Mouse (Mus musculus) kidney, postnatal 36 days (tissue): ENCODE measurements around the gene Rab11fip3.

Experiments
- DNase-seq, 2 experiments: peaks; one replicate each; pipeline ENCODE4 v3.0.0; 2021 to 2022; ENCODE audit warnings: mixed read lengths in 2 of 2

Gene Rab11fip3

DNA sequence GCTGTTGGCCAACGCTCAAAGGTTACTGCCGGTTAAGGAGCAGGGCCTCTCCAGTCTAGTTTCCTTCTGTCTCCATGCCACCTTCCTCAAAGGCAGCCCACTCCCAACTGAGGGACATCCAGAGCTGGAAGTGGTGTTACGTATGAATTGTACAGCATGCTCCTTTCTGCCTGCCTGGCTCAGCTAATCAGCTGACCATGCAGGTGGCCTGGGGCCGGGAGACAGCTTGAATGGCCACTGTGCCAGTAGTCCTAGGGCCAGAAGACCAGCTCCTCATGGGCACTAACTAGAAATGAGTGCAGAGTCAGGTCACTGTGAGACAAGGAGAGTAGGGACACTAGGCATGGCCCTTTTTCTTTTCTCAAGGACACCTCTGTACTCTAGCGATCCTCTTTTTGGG lies 116.2 kb downstream of the Rab11fip3 start:
- DNase-seq, result no peak

DNA sequence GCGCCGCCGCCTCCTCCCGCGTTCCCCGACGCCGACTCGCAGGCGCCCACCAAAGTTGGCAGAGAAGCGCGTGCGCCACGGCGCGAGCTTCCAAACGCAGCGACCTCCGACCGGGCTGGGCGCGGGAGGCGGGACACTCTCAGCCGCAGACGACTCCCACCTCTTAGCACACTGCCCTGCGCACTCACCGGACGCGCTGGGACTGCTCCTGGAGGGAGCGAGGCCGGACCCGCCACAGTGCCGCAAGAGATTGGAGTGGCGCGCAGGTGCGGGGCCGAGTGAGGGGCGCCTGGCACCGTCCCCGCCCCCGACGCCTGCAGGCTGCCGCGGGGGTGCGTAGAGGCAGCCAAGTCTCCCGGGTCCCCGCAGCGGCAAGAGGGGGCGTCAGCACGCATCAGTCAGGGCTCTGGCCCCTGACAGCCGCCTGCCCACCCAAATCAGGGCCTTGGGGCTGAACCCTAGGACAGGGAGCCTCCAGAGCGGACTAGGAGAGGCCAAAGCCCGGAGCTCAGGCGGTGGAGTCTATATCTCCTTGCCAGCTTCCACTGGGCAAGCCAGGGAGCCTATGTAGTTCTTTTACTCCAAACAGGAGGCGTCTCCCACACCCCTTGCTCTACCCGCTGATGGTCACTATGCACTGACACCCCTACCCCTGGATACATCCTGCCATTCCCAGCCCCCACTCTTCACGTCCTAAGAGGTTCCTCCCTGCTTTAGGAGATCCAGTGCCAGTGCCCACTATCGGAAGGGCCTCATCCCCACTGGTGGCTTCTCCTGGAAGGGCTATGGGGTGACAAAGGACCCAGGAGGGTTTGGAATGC lies 117.3 kb downstream of the Rab11fip3 start, which contains the start of gene A930017K11Rik:
TSS of gene A930017K11Rik (minus strand) at position 763 of the 821 bp plus-strand sequence.
- peak; percentile 38 to 65 for DNase-seq

GRCm38 (mm10) chr17:25951225-25951802 lies 118.0 kb downstream of the Rab11fip3 start:
- DNase-seq, result peak in 1 of 2 experiments; percentile 30

DNA sequence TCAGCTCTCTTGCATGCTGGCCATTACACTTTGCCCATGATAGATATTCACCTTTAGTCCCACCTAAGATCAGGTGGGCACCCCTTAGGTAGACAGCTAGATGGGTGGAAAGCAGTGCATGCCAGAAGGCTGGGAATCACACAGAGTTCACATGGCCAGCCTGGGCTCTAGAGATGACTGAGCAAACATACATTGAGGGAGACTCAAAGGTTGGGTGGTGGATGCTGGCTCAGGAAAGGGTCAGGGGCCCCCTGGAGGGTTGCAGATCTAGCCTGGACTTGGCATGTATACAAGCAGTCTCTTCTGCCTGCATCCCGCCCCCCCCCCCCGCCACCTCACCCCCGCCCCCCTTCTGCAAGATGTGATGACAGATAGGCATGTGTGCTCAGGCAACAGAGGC lies 118.6 kb downstream of the Rab11fip3 start:
- DNase-seq, result no peak

DNA sequence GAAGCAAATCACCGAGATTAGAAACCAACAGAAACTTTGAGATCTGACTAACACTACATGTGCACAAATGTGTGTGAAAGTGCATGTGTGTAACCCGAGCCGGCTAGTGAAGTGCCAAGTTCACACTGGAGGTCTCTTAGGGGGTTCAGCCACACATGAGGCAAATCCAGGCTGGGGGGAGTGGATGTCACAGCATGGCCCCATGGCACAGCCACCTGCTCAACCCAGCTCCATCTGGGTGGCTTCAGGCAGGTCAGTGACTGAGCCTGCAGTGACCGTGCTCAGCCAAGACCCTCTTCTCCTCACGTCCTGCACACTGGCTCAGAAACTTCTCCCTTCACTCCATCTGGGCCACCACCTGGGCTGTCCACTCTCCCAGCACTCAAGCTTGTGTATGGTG lies 119.4 kb downstream of the Rab11fip3 start:
- no peak for DNase-seq

DNA sequence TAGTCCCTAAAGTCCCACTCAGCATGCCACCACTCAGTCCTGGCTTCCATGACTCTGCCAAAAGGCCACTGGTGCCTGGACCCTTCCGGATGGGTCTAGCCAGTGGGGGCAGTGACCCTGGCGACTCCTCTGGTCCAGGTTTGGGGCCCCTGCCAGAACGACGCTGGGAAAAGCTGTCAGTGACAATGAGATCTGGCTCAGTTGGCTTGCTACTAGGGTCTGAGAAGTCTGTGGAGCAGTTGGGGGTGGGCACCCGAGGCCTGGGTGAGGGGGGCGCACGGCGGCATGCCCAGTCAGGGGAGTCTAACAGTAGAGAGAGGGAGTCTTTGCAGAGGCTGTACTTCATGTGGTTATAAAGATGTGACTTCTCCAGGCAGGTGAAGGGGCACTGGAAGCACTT lies 121.3 kb downstream of the Rab11fip3 start:
- DNase-seq, result no peak

- DNase-seq, result no peak
These were observed 121.8 kb downstream of the Rab11fip3 start for GRCm38 (mm10) chr17:25947576-25947975.

DNA sequence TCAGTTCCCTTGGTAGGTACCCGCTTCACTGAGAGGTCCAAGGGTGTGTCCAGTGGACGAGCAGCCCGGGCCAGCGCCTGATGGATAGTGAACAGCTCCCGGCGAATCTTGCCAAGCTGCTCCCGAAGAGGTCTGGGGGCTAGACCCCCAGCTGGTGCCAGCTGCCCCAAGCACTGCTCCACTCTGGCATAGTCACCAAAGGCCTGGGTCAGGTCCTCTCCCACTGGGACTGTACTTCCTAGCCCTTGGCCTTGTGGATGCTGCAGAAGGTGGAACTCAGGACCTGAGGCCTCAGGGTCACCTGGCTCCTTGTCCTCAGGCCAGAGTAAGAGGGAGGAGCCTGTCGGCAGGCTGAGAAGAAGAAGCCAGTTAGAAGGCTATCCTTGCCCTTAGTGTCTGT lies 122.5 kb downstream of the Rab11fip3 start:
- DNase-seq, result no peak

DNA sequence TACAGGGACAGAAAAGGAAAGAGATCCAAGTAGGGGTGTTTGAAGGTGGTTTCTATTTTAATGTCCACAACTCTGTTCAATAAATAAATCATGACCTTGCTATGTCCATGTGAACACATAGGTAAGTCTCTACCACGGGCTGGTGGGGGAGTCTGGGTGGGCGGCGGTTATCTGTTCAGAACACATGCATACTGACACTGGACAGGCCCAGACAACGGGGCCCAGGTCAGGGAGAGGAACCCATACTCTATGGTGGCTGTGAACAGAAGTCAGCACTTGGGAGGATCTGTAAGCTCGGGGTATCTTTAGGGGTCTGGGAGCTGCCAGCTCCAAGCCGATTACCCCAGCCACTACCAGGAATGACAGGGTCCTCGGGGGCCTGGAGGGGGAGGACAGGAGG lies 123.0 kb downstream of the Rab11fip3 start:
- no peak for DNase-seq

DNA sequence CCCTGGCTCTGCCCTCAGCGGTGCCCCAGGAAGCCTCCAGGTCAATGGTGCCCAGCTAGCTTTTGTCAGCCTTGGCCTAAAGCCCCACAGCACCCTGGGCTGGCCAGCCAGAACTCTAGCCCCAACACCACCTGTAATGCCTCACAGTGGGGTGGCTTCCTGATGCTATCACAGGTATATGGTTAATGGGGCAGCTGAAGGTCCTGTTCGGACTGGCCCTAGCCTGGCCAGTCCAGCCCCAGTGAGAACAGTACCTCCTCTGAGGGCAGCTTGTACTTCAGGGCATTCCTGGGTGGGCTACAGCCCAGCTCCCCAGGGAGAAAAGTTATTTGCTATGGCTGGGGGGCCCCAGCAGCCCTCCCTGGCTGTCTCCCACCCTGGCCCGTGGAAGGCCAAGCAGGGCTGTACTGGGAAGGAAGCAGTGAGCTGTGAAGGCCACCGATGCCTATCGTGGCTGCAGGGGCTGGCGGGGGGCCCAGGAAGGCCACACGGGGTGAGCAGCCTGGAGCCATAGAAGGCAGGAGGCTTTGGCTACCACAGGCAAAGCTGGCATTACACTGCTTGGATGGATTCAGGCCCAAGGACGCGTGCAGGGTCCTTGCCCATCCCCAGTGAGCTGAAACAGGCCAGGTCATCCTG lies 123.7 kb downstream of the Rab11fip3 start:
- peak; percentile 68 to 74 for DNase-seq

DNA sequence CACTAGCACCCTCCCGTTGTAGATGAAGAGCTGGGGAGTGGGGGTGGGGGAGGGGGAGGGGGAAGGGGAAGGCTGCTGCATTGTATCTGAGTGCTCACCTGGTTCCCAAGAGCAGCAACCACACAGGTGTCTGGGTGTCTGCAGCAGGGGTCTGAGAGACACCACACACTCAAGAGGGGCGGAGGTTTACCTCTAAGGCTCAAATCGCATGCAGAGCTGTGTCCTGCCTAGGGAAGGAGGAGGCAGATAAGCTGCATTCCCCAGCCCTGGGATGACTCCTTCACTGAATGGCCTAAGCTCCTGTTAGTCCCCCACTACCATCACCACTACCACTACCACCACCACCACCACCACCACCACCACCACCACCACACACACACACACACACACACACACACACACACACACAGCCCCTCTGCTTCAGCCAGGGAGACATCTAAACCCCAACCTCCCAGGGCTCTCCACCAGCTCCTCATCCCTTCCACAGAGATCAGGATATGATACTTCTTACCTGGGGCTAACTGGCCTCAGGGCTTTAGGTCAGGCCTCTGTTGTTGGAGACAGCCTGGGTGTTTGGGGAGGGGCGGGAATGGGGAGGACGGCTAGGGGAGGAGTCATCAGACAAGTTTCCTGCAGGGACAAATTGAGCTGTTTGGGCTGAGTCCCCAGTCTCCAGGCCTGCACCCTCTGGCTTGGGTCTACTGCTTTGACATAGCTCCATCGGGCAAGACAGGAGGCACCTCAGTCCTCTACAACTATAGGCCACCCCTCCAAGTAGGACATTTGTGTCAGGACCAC lies 124.8 kb downstream of the Rab11fip3 start, which contains the start of the genes Pigq and Nhlrc4:
TSS of gene Pigq (minus strand) at position 571 of the 798 bp plus-strand sequence.
TSS of gene Nhlrc4 (minus strand) at position 596 of the 798 bp plus-strand sequence.
- no peak for DNase-seq

GRCm38 (mm10) chr17:25943769-25944168 lies 125.6 kb downstream of the Rab11fip3 start:
- DNase-seq, result no peak

GRCm38 (mm10) chr17:25943221-25943620 lies 126.1 kb downstream of the Rab11fip3 start:
- no peak for DNase-seq

DNA sequence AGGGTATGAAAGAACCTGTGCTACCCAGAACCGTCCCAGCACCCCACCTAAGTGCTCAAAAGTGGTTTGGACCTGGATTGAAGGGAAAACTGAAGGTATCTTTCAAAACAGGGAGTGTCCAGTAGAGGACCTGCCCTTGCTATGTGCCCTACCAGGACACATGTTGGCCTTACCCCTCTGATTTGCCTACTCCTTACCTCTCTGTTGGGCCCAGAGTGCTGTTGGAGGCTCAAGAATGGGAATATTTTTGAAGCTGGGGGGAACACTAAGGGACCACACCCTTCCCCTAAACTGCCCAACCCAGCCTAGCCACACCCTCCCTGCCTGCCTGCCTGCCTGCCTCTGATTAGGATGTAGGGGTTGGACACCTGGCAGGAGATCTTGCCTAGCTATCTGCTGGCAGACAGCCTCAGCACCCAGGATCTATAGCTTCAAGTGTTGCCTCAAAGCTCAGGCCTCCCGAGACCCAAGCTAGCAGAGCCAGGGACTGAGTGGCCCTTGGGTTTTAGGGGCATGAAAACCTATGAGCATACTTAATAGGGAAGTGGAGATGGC lies 126.7 kb downstream of the Rab11fip3 start:
- DNase-seq, result no peak

DNA sequence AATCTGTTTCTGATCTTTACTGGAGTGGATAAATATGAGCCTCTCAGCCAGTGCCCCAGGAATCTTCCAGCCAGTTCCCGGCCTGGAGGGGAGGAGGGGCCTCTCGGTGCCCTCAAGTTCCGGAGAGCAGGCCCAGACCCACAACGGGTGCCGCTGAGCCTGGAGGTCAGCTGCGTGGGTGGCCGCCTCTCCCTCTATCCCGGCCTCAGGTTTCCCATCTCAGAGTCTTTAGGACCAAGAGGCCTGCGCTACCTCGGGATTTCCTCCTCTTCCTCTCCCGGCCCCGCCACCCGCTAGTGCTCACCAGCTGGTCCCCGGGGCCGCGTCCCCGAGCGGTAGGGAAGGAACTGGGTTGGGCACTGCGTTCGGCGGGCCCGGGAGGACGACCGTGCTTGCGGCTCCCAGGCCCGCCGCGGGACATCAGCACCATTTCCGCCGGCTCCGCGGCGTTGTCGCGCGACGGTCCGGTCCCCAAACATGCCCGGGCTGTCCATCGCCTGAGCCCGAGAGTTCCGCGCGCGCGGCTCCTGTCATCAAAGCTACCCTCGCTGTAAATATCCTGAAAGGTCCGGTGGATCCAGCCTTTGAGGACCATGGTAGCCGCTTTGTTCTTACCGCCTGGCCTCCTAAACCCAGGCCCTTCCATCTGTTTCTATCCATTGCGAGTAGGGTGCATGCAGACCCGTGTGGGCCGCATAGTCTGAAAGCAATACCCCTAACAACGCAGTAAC lies 127.7 kb downstream of the Rab11fip3 start:
- DNase-seq, result peak; percentile 73 to 87
